ENCODE assay signal across 17 mouse cellular contexts in genomic region chr7:55856741-55857140, GRCm38 (mm10).
"Had no signal": no experiment of that assay in that cellular context is flagged by ENCODE, and none has a peak within 500 bp of the region (broad histone marks: within the 10 kb centered on the region; RNA-seq: fewer than 3 reads in every experiment).

No protein-coding gene starts in this region.

- H3K27me3 ChIP-seq: midbrain, embryonic 12.5 days had no signal

- H3K36me3 ChIP-seq: midbrain, embryonic 12.5 days had no signal

- H3K27ac ChIP-seq: midbrain, embryonic 10.5 days; midbrain, embryonic 12.5 days had no signal

- H3K4me1 ChIP-seq: midbrain, embryonic 10.5 days; midbrain, embryonic 12.5 days had no signal

- ATAC-seq: midbrain, embryonic 16.5 days had no signal

- H3K9ac ChIP-seq: lung, embryonic 14.5 days; midbrain, embryonic 12.5 days had no signal

- H3K9me3 ChIP-seq: midbrain, embryonic 10.5 days; midbrain, embryonic 12.5 days had no signal

- H3K4me3 ChIP-seq: midbrain, embryonic 10.5 days; midbrain, embryonic 12.5 days; myocyte had no signal

- H3K4me2 ChIP-seq: lung, embryonic 14.5 days; midbrain, embryonic 12.5 days had no signal

- DNase-seq: lung, adult 18-20 months; lung, embryonic 14.5 days; lung, postnatal 10 days; lung, postnatal 4 days; midbrain, embryonic 14.5 days; retina, postnatal 1 day; right cerebral cortex, adult 18-20 months; right cerebral cortex, postnatal 25 days; right cerebral cortex, postnatal 4 days; spleen, adult 18-20 months; thymus, adult 18-20 months; thymus, postnatal 14 days; thymus, postnatal 36 days had no signal
